Mouse (Mus musculus) kidney, embryonic 15.5 days (tissue): Measurements from ENCODE around the gene Slc35b3. TPM values are rescaled to one million over a fixed set of nuclear protein-coding genes. Genes with fewer than 3 reads are reported as not detected.
A peak's percentile ranks its signal among the peaks of the same experiment; 100 is the strongest.

ENCODE experiments used
- ATAC-seq: fragments of 200-750 bp; cut with Nextera tagmentation; replicated peaks from 2 replicates; pipeline ENCODE4 v1.8.0; 2017; ENCODE audit warnings: moderate TSS enrichment; ENCODE audit not compliant: low FRiP score
- H3K27ac ChIP-seq: fragments of 300-500 bp; sonication (generic); 2 replicates; pipeline ENCODE4 v1.5.1; 2015; ENCODE audit warnings: mild to moderate bottlenecking, inconsistent platforms
- H3K27me3 ChIP-seq: fragments of 300-500 bp; sonication (generic); 2 replicates; pipeline ENCODE4 v1.6.1; 2015; ENCODE audit warnings: inconsistent platforms
- H3K36me3 ChIP-seq: fragments of 300-500 bp; sonication (generic); 2 replicates; pipeline ENCODE4 v1.6.1; 2015; ENCODE audit warnings: inconsistent platforms
- H3K4me1 ChIP-seq: fragments of 300-500 bp; sonication (generic); 2 replicates; pipeline ENCODE4 v1.6.1; 2015; ENCODE audit warnings: inconsistent platforms
- H3K4me2 ChIP-seq: fragments of 300-500 bp; sonication (generic); 2 replicates; pipeline ENCODE4 v1.6.1; 2015; ENCODE audit warnings: moderate library complexity, mild to moderate bottlenecking, inconsistent platforms
- H3K4me3 ChIP-seq: fragments of 300-500 bp; sonication (generic); replicated peaks from 2 replicates; pipeline ENCODE4 v1.5.1; 2015; ENCODE audit warnings: mild to moderate bottlenecking, inconsistent platforms
- H3K9ac ChIP-seq: fragments of 300-500 bp; sonication (generic); 2 replicates; pipeline ENCODE4 v1.6.1; 2015; ENCODE audit warnings: mild to moderate bottlenecking, inconsistent platforms
- H3K9me3 ChIP-seq: fragments of 300-500 bp; sonication (generic); replicated peaks from 2 replicates; pipeline ENCODE4 v1.6.1; 2016; ENCODE audit warnings: inconsistent platforms
- WGBS: fragments of 180-500 bp; shearing (Covaris S2); methylation state at CpG from one replicate; pipeline ENCODE4 v1.1.7; 2015; ENCODE audit warnings: mixed read lengths; 5-methylcytosine and 5-hydroxymethylcytosine counted together
- polyA plus RNA-seq: library from polyadenylated mRNA; unstranded; fragments of >200 nt; fragmentation: Nextera tagmentation; extraction: Ambion mirVana; gene quantifications from 2 replicates; pipeline ENCODE4 v1.2.1, GENCODE M21; 2015

The Slc35b3 gene
- polyA plus RNA-seq, 1 experiment from 2014 or later: 43.8 TPM

GRCm38 (mm10) chr13:38971047-38971446, 10.4 kb upstream of the Slc35b3 start:
- Histone ChIP-seq H3K27me3 (no peaks in the 10 kb centered on the region), H3K4me1 (0 out of 2 replicates have a peak, but pooled peaks cover 7% of the 10 kb centered on the region), H3K9ac (no peak overlapping the region), H3K9me3 (no peaks in the 10 kb centered on the region), H3K4me3 (no peak overlapping the region), H3K27ac (no peak overlapping the region), H3K4me2 (no peak overlapping the region), H3K36me3 (no peaks in the 10 kb centered on the region)
- 71% methylated on average over 4 of the region's 4 CpGs for WGBS
- no peak for ATAC-seq

GRCm38 (mm10) chr13:38967518-38967917, 6.8 kb upstream of the Slc35b3 start:
- Histone ChIP-seq H3K27me3 (no peaks in the 10 kb centered on the region), H3K9ac (no peak overlapping the region), H3K9me3 (no peaks in the 10 kb centered on the region), H3K36me3 (no peaks in the 10 kb centered on the region), H3K27ac (no peak overlapping the region), H3K4me3 (no peak overlapping the region), H3K4me2 (no peak overlapping the region), H3K4me1 (0 out of 2 replicates have a peak, but pooled peaks cover 1% of the 10 kb centered on the region)
- WGBS: 89% methylated on average over 1 of the region's 1 CpGs
- ATAC-seq: no peak

GRCm38 (mm10) chr13:38966922-38967448, 6.3 kb upstream of the Slc35b3 start:
- no peaks in the 10 kb centered on the region for H3K4me1 ChIP-seq
- ATAC-seq: no peak
- 90% methylated on average over 2 of the region's 2 CpGs for WGBS
- no peak overlapping the region for H3K9ac ChIP-seq
- H3K9me3 ChIP-seq: no peaks in the 10 kb centered on the region
- H3K27me3 ChIP-seq: no peaks in the 10 kb centered on the region
- H3K4me2 ChIP-seq: no peak overlapping the region
- no peaks in the 10 kb centered on the region for H3K36me3 ChIP-seq
- H3K4me3 ChIP-seq: no peak overlapping the region
- H3K27ac ChIP-seq: no peak overlapping the region

- Histone ChIP-seq H3K9ac (no peak overlapping the region), H3K27me3 (no peaks in the 10 kb centered on the region), H3K4me2 (no peak overlapping the region), H3K4me1 (peaks cover 25% of the 10 kb centered on the region), H3K9me3 (no peaks in the 10 kb centered on the region), H3K4me3 (no peak overlapping the region), H3K36me3 (no peaks in the 10 kb centered on the region), H3K27ac (0 out of 2 replicates have a peak overlapping the region, but pooled peaks have one; percentile 1)
- 60% methylated on average over 2 of the region's 2 CpGs for WGBS
- ATAC-seq: no peak
Observed at GRCm38 (mm10) chr13:38962771-38963170, 2.1 kb upstream of the Slc35b3 start.

- H3K4me3 ChIP-seq: no peak overlapping the region
- no peaks in the 10 kb centered on the region for H3K27me3 ChIP-seq
- H3K4me1 ChIP-seq: peaks cover 29% of the 10 kb centered on the region
- WGBS: 64% methylated on average over 5 of the region's 5 CpGs
- peaks cover 27% of the 10 kb centered on the region for H3K36me3 ChIP-seq
- H3K4me2 ChIP-seq: peak overlapping the region; percentile 36; the same call in 1 of the 2 replicates
- ATAC-seq: no peak
- H3K9me3 ChIP-seq: no peaks in the 10 kb centered on the region
- 0 out of 2 replicates have a peak overlapping the region, but pooled peaks have one; percentile 19 for H3K27ac ChIP-seq
- H3K9ac ChIP-seq: no peak overlapping the region
Observed at GRCm38 (mm10) chr13:38958037-38958436, 2.6 kb downstream of the Slc35b3 start.

- H3K27ac ChIP-seq: no peak overlapping the region
- no peak overlapping the region for H3K4me2 ChIP-seq
- no peaks in the 10 kb centered on the region for H3K9me3 ChIP-seq
- no peak overlapping the region for H3K4me3 ChIP-seq
- ATAC-seq: no peak
- H3K36me3 ChIP-seq: peaks cover 81% of the 10 kb centered on the region
- no peak overlapping the region for H3K9ac ChIP-seq
- no peaks in the 10 kb centered on the region for H3K27me3 ChIP-seq
- WGBS: 76% methylated on average over 3 of the region's 3 CpGs
- no peaks in the 10 kb centered on the region for H3K4me1 ChIP-seq
Observed at GRCm38 (mm10) chr13:38946296-38947012, 14.2 kb downstream of the Slc35b3 start.

GRCm38 (mm10) chr13:38945767-38946166, 14.9 kb downstream of the Slc35b3 start:
- no peak overlapping the region for H3K4me3 ChIP-seq
- no peaks in the 10 kb centered on the region for H3K9me3 ChIP-seq
- WGBS: 63% methylated on average over 1 of the region's 1 CpGs
- no peak overlapping the region for H3K27ac ChIP-seq
- H3K9ac ChIP-seq: no peak overlapping the region
- H3K4me2 ChIP-seq: no peak overlapping the region
- no peaks in the 10 kb centered on the region for H3K27me3 ChIP-seq
- no peak for ATAC-seq
- H3K4me1 ChIP-seq: no peaks in the 10 kb centered on the region
- H3K36me3 ChIP-seq: peaks cover 83% of the 10 kb centered on the region

GRCm38 (mm10) chr13:38944951-38945350, 15.7 kb downstream of the Slc35b3 start:
- peaks cover 83% of the 10 kb centered on the region for H3K36me3 ChIP-seq
- no peaks in the 10 kb centered on the region for H3K9me3 ChIP-seq
- no peaks in the 10 kb centered on the region for H3K27me3 ChIP-seq
- H3K9ac ChIP-seq: no peak overlapping the region
- H3K4me2 ChIP-seq: no peak overlapping the region
- H3K4me1 ChIP-seq: no peaks in the 10 kb centered on the region
- 89% methylated on average over 6 of the region's 6 CpGs for WGBS
- ATAC-seq: no peak
- H3K4me3 ChIP-seq: no peak overlapping the region
- H3K27ac ChIP-seq: no peak overlapping the region

- Histone ChIP-seq H3K4me3 (no peak overlapping the region), H3K9ac (no peak overlapping the region), H3K4me1 (no peaks in the 10 kb centered on the region), H3K4me2 (no peak overlapping the region), H3K27ac (no peak overlapping the region), H3K27me3 (no peaks in the 10 kb centered on the region), H3K9me3 (no peaks in the 10 kb centered on the region), H3K36me3 (peaks cover 82% of the 10 kb centered on the region)
- WGBS: 85% methylated on average over 4 of the region's 4 CpGs
- ATAC-seq: no peak
Observed at GRCm38 (mm10) chr13:38941786-38942185, 18.9 kb downstream of the Slc35b3 start.

- WGBS: 90% methylated on average over 19 of the region's 19 CpGs
- H3K9me3 ChIP-seq: no peaks in the 10 kb centered on the region
- no peak overlapping the region for H3K4me2 ChIP-seq
- H3K27ac ChIP-seq: no peak overlapping the region
- peaks cover 82% of the 10 kb centered on the region for H3K36me3 ChIP-seq
- no peak overlapping the region for H3K9ac ChIP-seq
- no peaks in the 10 kb centered on the region for H3K4me1 ChIP-seq
- no peak overlapping the region for H3K4me3 ChIP-seq
- H3K27me3 ChIP-seq: no peaks in the 10 kb centered on the region
- no peak for ATAC-seq
Observed at GRCm38 (mm10) chr13:38941280-38941679, 19.4 kb downstream of the Slc35b3 start.

- H3K9me3 ChIP-seq: no peaks in the 10 kb centered on the region
- no peaks in the 10 kb centered on the region for H3K27me3 ChIP-seq
- no peak overlapping the region for H3K9ac ChIP-seq
- peaks cover 80% of the 10 kb centered on the region for H3K36me3 ChIP-seq
- no peak overlapping the region for H3K4me3 ChIP-seq
- WGBS: 91% methylated on average over 2 of the region's 2 CpGs
- H3K4me2 ChIP-seq: no peak overlapping the region
- no peaks in the 10 kb centered on the region for H3K4me1 ChIP-seq
- H3K27ac ChIP-seq: no peak overlapping the region
- no peak for ATAC-seq
Observed at GRCm38 (mm10) chr13:38938433-38938832, 22.2 kb downstream of the Slc35b3 start.

- Histone ChIP-seq H3K9ac (no peak overlapping the region), H3K27ac (no peak overlapping the region), H3K4me1 (no peaks in the 10 kb centered on the region), H3K27me3 (no peaks in the 10 kb centered on the region), H3K9me3 (no peaks in the 10 kb centered on the region), H3K36me3 (peaks cover 81% of the 10 kb centered on the region), H3K4me3 (no peak overlapping the region), H3K4me2 (no peak overlapping the region)
- WGBS: 85% methylated on average over 10 of the region's 10 CpGs
- no peak for ATAC-seq
Observed at GRCm38 (mm10) chr13:38936860-38937471, 23.7 kb downstream of the Slc35b3 start.
